Mouse (Mus musculus): ENCODE results near the gene Mxd4. TPM values are rescaled to one million over a fixed set of nuclear protein-coding genes. Genes with fewer than 3 reads are reported as not detected.
A peak's percentile ranks its signal among the peaks of the same experiment; 100 is the strongest.

Gene Mxd4
- total RNA-seq, 4 experiments from 2014 or later, result 72.5 to 84.4 (median 76.7) TPM

GRCm38 (mm10) chr5:34170726-34171125, 16.8 kb downstream of the Mxd4 start:
- DNase-seq (ENCODE audit: low spot score in 2 of 2), result peak in 1 of 2 experiments; percentile 29

GRCm38 (mm10) chr5:34169954-34170353, 17.6 kb downstream of the Mxd4 start:
- DNase-seq (ENCODE audit: low spot score in 2 of 2), result no peak

- DNase-seq (ENCODE audit: low spot score in 2 of 2), result peak; percentile 97 to 98
These were observed 18.3 kb downstream of the Mxd4 start, which contains the start of the genes Poln and Haus3 for GRCm38 (mm10) chr5:34168950-34169891. TSS of gene Poln (minus strand) at chr5:34169448. TSS of gene Haus3 (minus strand) at chr5:34169527.

GRCm38 (mm10) chr5:34167857-34168256, 19.7 kb downstream of the Mxd4 start:
- no peak for DNase-seq (ENCODE audit: low spot score in 2 of 2)

- DNase-seq (ENCODE audit: low spot score in 2 of 2), result no peak
These were observed 21.7 kb downstream of the Mxd4 start for GRCm38 (mm10) chr5:34165793-34166192.

- DNase-seq (ENCODE audit: low spot score in 2 of 2), result no peak
These were observed 39.0 kb downstream of the Mxd4 start for GRCm38 (mm10) chr5:34148476-34148875.

GRCm38 (mm10) chr5:34147554-34147953, 40.0 kb downstream of the Mxd4 start:
- no peak for DNase-seq (ENCODE audit: low spot score in 2 of 2)

- DNase-seq (ENCODE audit: low spot score in 2 of 2), result peak; percentile 8 to 22
These were observed 47.8 kb downstream of the Mxd4 start for GRCm38 (mm10) chr5:34139751-34140150.

- peak; percentile 7 to 15 for DNase-seq (ENCODE audit: low spot score in 2 of 2)
These were observed 54.8 kb downstream of the Mxd4 start for GRCm38 (mm10) chr5:34132731-34133130.

- DNase-seq (ENCODE audit: low spot score in 2 of 2), result no peak
These were observed 63.4 kb downstream of the Mxd4 start for GRCm38 (mm10) chr5:34124131-34124530.

Other genes starting within 250 kb of the Mxd4 start
- gene Gm1673, start 204.3 kb downstream of the Mxd4 start, total RNA-seq (2022), result 10 to 100 TPM; 46.7 to 64.8 (median 54.9) TPM
- gene Nat8l, start 191.7 kb downstream of the Mxd4 start, total RNA-seq (2022), result 100 to 1,000 TPM; 140 to 156 (median 148) TPM
- gene Poln, start 18.3 kb downstream of the Mxd4 start, total RNA-seq (2022), result 1 to 10 TPM in 3 of 4 experiments, under 1 TPM in 1; 0.73 to 1.3 (median 1.1) TPM
- gene Haus3, start 18.2 kb downstream of the Mxd4 start, total RNA-seq (2022), result 10 to 100 TPM in 1 of 4 experiments, 1 to 10 TPM in 3; 6.0 to 11.1 (median 6.8) TPM
- gene Zfyve28, start 100.7 kb upstream of the Mxd4 start, total RNA-seq (2022), result 10 to 100 TPM; 32.5 to 37.0 (median 33.5) TPM
- under 1 TPM; 0.52 to 0.85 (median 0.74) TPM for gene Cfap99, start 100.9 kb upstream of the Mxd4 start, total RNA-seq (2022)
- gene Rnf4, start 148.6 kb upstream of the Mxd4 start, total RNA-seq (2022), result 10 to 100 TPM; 82.2 to 87.7 (median 84.1) TPM
- 10 to 100 TPM; 41.6 to 48.2 (median 45.0) TPM for gene Fam193a, start 182.2 kb upstream of the Mxd4 start, total RNA-seq (2022)

All from layer of hippocampus, adult 8-10 months (tissue).